Mouse (Mus musculus): ENCODE results near the gene Nxph1.
A peak's percentile ranks its signal among the peaks of the same experiment; 100 is the strongest.

Nxph1 gene

DNA sequence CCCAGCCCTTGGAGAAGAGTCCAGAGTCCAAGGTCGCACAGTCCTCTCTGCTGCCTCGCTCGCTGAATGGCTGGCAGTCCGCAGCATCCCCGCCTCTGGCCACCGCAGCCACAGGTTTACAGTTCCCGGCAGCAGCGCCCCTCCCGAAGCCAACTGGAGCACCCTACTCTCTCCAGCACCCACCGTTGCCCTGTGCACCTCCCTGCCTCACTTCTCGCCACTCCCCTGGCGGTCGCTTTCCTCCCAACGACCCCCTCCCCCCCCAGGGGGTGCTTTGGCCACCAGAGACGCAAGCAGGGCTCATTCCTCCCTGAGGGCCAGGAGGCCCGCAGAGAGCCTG lies at the start of gene Nxph1:
TSS of gene Nxph1 (plus strand) at position 301 of the 340 bp plus-strand sequence.
- no peak for DNase-seq

DNA sequence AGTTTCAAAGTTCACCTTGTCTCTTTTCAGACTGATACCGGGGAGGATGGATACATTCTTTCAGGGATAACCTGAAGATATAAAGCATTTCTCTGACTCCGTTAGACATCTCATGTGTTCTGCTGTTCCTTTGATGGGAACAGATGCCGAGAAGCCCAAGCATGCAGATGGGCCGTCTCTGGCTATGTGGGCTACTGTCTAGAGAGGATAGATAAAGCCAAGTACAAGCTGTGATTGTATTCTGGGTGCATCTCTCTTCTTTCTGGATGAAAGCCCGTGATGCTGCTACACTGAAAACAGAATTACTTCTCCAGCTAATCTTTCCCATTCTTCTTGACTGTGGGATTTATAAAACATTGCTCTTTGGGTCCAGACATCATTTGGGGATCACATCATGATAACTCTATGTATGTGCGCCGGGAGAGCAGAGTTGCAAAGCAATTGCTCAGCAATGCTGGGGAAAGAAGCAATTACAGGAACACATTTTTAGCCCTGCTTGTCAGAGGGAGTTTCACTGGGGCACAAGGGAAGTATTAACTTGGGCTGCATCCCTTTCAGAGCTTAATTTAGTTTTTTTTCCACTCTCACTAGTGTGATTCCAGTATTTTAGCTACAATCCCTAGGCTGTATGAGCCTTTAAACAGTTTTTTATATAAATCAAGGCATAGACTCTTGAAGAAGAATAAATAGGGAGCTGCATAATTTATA lies 48.1 kb upstream of the Nxph1 start:
- no peak for DNase-seq

DNA sequence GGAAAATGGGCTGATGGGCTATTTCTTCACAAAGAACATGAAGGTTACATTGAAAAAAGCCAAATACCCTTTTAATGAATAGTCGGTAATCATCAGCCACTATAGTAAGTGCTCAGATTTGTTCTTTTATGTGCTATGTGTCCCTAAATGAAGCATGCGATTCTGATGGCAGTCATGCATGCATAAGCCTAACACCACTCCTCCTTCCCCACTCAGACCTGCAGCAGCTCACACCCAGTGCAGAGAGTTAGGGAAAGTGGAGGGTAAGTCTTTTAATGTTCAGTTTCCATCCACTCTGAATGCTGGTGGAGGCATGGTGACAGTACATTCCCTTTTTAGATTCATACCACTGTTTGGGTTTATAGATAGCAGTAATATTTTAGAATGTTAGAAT lies 47.5 kb upstream of the Nxph1 start:
- no peak for DNase-seq

DNA sequence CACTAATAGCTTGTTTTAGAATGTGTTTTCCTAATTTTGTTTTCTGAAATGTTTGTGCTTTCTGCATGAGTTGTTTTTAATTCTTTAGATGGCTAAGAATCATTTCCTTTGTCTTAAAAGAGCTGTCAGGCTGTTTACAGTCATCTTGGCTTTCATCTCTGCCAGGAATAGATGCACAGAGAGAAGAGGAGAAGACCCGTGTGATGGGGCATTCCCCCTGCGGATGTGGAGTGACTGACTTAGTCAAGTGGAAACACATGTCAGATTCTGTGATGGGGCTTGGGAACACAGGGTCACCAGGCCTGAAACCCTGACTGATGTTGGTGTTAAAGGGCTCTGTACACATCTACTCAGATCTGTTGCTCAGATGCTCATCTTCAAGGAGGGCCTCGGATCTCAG lies 40.3 kb upstream of the Nxph1 start:
- no peak for DNase-seq

DNA sequence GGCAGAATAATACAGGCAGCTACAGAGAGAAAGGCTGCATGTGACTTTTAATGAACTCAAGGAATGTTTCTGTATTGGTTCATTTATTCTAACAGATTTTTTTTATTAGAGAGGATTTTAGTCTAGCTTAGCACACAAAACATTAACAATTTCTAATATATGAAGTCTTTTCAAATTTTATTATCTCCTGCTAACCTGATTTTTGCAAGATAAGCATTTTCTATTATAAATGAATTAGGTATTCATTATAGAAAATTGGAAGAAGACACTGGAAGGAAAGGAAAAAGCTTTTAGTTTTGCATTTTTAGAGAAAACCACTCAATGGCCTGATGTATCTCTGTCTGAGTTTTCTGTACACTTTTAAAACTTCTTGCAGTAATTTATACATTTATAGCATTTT lies 34.8 kb upstream of the Nxph1 start:
- DNase-seq = no peak

DNA sequence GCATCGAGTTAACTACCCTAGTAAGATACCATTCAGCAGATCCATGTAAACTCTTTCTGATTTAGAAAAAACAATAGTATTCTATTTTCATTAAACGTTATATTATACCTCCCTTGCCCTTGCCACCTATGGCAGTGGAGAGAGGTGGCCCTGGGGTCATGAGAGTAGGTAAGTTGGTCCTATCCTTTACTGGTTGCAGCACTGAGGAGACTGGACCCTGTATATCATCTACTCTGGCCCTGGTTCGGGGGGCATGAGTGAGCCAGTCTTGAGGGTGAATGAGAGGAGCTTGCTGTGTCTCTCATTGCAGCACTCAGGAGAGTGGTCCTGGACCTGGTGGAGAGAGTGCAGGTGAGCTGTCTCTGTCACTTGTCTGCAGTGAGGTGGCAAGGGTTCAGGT lies 33.5 kb upstream of the Nxph1 start:
- DNase-seq = peak; percentile 81

DNA sequence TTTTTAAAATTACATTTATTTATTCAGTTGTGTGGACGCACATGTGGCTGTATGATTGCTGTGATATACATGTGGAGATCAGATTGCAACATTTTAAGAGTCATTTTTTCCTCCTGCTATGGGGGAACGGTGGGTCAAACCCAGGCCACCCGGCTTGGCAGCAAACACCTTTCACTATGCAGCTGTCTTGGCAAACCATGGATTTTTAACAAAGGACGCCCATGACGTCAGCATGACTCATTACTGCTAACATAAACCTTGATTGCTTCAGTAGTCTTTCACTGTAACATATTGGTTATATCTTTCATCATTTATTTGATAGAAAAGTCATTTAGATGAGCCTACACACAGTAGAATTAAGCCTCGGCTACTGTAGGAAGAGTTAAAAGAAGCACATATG lies 23.8 kb upstream of the Nxph1 start:
- no peak for DNase-seq

DNA sequence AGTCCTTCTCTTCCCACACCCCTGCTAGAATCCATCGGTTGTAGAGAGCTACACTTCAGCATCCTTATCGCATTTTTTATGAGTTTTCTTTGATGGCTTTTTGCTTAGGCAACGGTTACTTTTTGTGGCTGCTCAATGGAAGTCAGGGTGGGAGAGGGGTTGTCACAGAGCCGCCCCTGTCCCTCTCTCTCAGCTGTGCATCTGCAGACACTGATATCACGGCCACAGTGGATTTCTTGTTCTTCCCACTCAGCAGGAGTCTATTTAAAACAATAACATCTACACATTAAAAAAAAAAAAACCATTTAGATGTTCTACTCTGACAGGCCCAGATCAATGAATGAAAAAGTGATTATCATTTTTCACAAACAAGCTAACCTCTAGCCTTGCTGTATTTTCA lies 13.0 kb upstream of the Nxph1 start:
- no peak for DNase-seq

DNA sequence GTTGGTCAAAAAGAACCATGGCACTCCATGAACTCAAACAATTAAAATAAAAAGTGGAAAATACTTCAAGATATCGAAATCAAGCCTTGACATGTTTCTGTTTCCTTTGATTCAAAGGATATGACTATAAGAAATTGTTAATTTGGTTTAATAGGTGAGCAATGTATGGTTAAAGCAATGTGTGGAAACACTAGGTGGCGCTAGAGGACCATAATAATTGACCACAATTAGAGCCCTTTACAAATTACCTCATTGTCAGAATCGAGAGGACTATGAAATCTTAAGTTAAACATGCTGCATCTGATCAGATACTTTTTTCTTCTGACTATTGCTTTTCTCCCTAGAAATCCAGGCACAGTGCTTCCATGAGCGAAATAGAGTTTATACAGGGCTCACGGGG lies 12.5 kb upstream of the Nxph1 start:
- DNase-seq = no peak

DNA sequence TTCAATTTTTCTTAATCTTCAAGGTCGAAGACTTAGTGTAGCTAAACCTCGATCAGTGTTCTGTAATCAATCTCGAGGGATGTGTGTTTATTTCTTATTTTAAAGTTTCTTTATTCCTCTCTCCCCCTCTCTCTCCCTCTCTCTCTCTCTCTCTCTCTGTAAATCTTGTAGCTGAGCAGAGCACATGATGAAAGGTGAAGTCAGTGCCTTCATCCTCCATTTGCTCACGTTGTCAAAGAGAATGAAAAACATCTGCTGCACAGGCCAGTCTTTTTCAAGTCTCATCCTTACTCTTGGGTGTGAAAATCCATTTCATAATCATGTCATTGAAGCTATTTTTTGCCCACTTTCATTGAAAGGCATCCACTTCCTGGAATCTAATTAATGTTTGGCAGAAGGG lies 12.1 kb upstream of the Nxph1 start:
- no peak for DNase-seq

DNA sequence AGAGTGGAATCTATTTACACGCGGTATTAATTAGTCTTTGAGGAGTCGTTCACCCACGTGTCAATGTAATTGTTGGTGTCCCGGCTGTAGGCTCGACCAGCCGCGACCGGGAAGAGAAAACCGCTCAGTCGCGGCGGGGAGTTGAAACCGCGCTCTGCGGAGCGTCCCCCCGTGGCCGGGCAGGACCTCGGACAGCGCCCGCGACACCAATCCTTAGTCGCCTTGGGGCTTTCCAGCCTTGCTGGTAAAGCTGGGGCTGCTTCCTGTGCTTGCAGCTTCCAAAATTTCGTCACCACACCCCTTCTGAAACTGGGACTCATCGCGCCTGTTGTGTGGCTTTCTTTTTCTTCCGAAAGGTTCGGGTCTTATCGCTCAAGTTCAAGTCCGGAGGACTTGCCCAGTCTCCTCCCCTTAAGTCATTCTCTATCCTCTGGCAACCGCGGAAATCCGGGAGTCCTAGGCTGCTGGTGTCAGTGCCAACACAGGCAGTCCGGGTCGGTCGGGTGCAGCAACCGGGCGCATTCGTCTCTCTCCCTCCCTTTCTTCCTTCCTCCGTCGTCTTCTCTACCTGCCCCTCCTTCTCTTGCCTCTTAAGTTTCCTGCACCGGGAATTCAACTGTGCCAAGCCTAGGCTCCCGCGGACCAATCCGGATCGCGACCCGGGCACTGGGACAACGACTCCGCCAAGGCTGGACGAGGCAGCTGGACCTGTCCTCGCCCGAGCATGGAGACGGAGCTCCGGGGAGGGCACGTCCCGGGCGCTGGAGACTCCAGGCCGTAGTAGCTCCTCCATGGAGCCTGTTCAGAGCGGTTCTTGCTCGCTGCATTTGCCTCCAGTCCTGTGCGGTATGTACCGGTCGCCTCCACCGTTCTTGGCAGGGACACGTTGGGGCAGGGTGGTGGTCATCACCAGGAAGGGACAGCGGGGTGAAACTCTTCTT lies 510 bp downstream of the Nxph1 start:
- no peak for DNase-seq

DNA sequence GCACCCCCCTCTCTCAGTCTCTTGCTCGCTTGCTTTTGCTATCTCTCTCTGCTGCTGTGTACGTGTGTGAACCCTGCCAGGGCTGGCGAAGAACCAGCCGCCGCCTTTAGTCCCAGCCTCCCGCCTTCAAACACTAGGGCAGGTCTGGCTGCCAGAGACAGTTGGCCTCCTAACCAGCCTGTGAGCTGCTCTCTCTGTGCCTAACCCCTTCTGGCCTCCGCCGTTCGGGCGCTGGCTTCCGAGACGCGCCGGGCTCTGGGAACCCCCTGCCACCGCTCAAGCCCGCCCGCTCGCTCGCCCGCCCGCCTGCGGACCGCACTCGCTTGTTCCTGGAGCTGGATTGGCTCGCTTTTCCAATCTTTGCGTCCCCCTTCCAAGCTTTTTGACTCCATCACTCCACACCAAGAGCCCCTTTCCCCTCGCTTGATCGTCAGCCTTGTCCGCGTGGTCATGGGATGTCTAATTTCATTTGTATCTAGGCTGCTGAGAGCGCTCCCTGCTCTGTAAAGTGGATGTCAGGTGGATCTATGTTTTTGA lies 1.5 kb downstream of the Nxph1 start:
- DNase-seq = no peak

DNA sequence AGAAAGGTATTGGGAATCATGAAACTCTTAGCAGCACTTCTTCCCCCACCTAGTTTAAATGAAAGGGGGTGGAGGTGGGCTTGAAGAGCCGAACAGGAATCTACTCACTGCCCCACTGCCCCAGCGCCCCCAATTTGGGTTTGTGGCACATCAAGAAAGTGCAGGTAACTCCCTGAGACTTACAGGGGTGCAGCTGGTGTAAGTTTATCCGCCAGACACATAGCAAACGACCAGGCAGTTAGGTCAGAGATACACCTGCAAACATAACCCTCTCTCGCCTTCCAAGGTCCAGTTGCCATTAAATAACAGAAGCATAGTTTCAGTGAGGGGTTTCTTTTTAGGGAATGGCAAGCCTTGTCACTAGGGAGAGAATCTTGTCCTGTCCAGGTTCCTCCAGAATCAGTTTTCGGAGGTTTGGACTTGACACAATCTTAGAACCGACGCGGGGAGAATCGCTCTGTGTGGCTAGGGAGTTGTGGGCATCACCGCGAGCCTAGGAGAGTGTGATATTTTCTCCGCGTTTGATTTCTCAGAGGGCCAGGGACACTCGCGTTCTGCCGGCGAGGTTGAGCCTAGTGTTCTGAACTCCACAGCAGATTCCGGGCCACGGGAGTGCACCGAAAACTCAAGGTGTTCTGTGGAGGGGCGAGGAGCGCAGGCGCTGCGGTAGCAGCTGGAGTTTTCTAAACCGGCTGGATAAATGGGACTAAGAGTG lies 2.5 kb downstream of the Nxph1 start:
- DNase-seq = no peak

DNA sequence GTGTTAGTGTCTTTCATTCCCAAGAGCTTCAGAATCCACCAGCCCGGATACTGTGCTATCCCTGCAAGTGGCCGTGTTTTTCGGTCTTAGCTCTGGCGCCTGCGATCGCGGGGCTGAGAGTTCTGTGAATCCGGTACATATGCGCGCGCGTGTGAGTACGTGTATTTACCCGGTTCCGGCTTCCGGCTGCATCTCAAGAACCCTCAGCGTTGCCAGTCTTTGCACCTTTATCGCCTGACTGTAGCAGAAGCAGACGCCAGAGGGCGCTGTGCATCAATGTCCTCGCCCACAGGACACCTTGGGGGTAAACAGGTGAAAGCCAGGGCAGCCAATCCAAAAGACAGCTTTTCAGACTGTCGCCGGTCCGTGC lies 3.1 kb downstream of the Nxph1 start:
- DNase-seq = peak; percentile 81

DNA sequence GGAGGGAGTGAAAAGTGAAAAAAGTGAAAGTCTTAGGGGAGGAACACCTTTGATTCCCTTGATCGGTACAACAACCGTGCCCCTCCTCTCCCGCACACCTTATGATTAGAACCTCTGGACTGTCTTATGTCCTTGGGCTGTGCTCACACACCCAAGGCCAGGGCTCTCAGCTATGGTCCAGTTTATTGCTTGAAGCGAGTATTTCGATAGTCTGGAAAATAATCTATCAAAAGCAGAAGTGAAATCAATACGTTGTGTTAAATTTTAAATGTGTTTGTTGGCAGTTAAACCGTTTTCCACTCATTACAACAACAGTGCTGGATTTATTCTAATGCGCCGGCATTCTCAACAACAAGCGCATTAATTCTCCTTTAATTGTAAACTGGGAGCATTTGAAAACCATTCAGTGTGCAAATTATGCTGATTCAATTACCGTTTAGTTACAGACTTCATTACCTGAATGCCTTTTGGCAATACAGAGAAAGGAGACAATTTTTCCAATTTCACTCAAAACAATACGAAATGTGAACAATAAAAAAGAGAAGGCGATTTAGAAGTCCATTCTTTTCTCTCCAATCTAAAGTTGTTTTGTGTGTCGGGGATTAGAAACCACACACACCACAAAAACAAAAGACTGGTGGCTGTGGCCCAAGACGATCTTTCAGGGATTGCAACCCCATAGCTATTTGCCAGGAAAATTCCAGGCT lies 3.8 kb downstream of the Nxph1 start:
- no peak for DNase-seq

DNA sequence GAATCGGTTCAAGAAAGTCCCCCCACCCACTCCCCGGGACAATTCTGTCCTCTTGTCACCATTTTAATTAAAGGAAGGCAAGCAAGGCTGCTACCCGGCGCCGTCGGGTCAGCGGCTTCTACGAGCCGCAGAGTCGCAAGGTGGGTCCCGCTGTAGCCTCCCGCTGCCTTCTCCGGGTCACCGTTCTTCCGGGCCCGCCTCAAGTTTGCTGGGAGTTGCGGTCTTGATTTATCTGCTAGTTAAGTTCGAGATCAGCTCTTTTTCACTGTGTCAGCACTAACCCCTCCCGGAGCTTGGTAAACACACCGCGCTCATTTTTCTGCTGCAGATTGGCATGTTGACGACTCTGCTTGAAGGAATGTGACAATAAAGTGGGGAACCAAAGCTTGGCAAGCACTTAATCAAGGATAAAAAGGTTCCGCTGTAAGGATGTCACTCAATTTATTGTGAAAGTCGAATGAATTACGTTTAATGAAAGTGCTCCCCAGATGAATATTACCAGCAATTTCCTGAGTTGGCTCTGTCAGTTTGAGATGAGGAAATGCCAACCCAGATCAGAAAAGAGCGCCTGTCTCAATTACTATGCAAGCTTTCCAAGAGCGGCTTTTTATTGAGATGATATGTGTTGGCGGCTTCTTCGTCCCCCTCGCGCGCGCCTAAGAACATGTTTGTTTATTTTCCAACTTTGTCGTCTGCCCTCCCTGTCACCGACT lies 7.7 kb downstream of the Nxph1 start:
- DNase-seq = no peak

DNA sequence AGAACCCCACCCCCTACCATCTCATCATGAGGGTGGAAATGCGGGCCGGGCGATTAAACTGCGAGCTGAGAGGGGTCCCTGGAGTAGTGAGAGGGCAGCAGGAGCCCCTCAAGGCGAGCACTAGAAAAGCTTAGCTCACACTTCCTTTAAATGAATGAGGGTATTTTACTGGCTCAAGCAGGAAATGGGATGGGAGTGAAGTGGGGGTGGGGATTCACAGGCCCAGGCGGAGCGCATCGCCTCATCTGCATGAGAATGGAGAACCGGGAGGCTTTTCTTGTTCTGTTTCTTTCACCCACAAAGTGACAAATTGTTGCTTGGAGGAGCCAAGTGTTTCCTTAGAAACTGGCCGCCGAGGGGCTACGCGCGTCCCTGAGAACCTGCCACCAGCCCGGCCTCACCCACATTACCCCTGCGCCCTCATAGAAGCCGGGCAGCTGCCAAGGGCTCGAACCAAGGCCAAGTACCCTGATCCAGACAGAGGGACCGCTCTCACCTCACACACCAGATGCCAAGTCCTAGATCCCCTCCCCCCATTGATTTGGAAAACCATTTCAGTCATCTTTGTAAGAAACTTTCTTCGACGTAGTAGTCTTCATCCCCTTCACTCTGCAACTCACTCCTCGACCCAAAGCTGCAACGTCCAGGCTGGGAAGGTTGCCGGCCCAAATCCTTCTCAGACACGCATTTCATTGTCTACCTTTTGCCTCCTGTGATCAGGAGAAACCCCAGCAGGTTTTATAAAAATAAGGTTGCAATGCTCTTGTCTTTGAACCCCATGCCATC lies 8.7 kb downstream of the Nxph1 start:
- DNase-seq = no peak

DNA sequence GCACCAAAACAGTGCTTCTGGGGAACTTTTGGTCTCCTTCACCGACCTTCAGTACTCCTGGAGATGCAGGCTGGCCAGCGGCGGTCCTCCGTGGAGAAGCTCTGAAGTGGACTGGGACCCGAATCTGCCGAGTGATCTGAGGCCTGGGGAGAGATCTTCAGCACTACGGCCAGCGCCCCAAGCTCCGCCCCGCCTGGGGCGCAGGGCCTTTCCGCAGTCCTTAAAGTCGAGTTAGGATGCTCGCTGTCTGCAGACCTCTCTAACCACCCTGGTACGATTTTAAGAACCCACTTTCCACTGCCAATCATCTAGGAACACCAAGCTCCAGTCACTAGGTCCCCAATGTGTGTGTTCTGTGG lies 9.3 kb downstream of the Nxph1 start:
- no peak for DNase-seq

DNA sequence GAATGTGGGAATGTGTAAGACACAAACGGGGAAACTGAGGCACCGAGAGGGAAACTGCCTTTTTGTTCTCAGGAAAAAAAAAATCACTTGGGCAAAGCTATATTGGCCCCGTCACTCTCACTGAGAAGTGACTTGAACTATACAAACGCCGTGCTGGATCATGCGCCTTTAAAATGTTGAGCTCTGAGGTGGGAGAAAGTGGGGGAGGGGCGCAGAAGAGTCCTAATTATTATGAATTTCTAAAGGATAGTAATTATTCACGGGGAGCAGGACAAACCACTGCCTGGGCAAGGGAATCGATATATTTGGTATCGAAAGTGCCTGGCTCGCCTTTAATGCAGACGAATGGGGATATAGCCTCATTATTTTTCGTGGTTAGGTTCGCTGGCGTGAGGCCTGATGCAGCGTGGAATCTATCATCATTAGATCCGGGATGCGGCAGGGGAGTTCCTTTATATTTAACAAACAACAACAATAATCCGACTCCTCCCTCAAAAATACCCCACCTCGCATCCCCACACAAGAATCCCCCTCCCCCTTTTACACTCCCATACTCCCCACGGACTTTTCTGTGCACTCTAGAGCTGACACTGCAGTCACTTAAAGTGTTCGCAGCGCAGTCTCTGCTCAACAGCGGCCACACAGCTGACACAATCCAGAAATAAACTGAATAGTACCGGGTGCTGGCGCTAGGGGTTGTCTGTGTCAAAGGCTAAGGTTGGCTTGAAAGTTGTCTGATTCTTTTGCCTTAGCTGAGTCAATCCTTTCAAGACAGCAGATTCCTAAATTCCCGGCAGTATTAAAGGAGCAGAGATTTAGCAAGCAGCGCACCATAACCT lies 10.1 kb downstream of the Nxph1 start:
- DNase-seq = no peak

DNA sequence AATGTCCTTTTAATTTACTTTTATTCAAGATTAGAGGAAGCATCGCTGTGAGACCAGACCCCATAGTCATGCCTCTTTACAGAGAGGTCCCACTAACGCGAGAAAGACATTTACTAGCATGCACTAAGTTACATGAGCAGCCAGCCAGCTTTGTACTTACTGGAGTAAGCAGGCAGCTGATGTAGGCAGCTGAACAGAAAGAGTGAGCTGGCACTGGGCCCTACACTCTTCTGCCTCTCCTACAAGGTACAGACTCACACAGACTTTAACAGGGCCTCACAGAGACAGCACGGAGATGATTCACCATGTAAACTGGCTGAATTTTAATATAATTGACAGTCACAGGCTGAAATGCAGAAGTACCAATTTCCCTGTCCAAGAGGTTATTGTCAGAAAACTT lies 11.6 kb downstream of the Nxph1 start:
- DNase-seq = no peak

DNA sequence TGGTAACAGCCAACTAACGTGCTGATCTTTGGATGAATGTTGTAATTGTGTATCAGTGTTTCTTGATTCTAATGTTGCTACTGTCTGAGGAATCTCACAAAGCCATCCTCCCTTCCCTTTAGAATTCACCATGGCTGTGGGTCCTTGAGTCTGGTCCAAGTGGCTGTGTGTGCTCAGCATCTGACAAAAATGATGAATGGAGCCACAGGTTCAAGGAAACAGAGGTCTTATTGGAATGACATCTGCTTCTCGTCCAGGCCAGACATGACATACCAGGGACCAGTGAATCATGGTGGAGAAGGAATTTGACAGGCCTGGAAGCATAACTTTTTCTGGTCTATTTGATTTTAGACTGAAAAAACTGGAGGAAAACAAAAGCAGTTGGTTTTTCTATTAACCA lies 22.3 kb downstream of the Nxph1 start:
- DNase-seq = no peak

Data from heart, adult 11 months (tissue).